Mouse (Mus musculus) T-helper 1 cell (primary cell): ENCODE data around the gene Atp6v1b1.

Experiments used
- in situ Hi-C: fragments of 300-600 bp; cut with MboI, MseI; formaldehyde crosslinking; loops from one replicate; pipeline ENCODE4 v1.15.1; 2025; ENCODE audit warnings: high pct_unique_total_duplicates

Gene Atp6v1b1

DNA sequence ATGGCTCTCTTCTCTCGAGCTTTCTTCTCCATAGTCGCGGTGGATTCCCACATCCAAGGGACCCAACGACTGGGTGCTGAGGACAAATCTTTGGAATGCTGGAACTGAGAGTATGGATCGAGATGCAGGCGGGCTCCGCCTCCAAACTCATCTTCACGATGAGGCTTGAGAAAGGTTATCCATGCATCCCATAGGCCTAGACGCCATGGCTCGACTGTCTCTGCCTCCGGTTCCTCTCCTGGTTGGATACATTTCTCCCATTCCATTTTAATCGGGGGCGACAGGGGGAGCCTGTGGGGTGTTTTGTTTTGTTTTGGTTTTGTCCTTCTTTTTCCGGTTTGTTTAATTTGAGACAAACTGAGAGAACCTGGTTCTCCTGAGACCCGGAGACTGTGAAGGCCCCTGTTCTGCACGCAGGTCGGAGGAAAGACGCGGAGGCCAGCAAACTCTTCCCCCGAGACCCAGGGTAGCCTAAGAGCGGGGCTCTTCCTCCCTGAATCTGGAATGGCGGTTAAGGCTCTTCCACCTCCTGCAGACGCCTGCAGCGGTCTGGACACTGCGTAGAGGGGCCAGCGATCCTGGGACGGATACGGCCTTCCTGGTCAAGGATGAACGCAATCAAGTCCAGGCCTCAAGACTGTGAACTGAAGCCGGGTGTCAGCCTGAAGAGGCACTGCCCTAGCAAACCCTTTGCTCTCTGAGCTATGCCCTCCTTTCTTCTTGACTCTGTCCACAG, 27.2 kb upstream of the Atp6v1b1 start:
- in situ Hi-C loops, result no loop called here

- in situ Hi-C loops, result no loop called here
Measured at GRCm38 (mm10) chr6:83717026-83717425, 25.8 kb upstream of the Atp6v1b1 start.

- in situ Hi-C loops, result no loop called here
Measured at GRCm38 (mm10) chr6:83722526-83722925, 20.3 kb upstream of the Atp6v1b1 start.

DNA sequence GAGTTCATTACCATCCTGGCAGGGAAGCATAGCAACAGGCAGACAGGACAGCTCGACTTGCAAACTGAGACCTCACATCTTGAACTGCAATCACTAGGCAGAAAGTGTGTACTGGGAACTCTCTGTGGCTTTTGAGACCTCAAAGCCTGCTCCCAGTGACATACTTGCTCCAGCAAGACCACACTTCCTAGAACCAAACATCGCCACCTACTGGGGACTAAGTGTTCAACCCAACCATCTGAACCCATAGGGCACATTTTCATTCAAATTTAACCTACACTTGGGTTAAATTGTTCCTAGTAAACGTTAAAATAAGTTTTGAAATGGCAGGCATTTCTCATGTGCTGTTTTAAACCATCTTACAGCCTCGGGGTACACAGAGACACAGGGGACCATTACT, 15.6 kb upstream of the Atp6v1b1 start:
- in situ Hi-C loops, result no loop called here

DNA sequence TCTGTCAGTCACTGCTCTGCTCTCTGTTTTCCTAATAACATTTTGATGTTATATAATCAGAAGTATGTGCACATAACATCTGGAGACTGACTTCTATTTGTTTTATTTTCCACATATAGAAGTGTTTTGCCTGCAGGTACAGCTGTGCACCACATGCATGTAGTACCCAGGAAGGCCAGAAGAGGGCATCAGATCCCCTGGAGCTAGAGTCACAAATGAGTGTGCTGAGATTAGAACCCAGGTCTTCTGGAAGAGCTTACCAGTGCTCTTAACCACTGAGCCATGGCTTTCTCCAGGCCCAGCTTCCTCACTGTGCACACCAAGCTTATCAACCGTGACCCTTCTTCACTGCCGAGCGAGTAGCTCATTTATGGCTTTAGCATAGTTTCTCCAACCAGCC, 14.3 kb upstream of the Atp6v1b1 start:
- in situ Hi-C loops, result no loop called here

DNA sequence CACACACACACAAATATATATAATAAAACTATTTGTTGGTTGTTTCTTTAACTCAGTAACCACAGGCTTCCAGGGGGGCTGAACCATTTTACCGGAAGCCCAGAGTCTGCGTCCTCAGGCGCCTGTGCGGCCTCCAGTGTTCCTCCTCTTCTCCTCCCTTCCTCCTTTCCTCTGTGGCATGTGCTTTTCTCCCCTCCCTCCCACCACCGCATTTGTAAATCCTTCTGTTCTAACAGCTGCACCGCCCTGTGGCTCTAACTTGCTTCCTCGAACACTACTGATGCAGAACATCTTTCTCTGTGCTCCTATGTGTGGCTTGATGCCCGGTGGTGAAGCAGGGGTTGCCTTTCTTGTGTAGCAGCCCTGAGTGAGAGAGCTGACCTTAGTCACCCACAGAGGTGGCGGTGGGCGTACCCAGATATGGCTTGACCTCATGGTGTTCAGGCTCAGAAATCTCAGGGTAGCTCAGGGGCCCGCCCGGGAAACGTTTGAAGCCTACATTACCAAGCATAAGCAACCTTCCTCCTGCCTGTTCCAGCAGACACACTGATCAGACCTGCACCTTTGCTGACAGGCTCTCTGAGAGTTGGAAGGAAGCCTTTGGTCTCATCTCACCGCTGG, 13.3 kb upstream of the Atp6v1b1 start:
- in situ Hi-C loops, result no loop called here

GRCm38 (mm10) chr6:83731128-83731527, 11.7 kb upstream of the Atp6v1b1 start:
- in situ Hi-C loops, result loop anchor here (5.0 kb wide), 1 partner anchor 34 kb away; no protein-coding TSS in a partner anchor

DNA sequence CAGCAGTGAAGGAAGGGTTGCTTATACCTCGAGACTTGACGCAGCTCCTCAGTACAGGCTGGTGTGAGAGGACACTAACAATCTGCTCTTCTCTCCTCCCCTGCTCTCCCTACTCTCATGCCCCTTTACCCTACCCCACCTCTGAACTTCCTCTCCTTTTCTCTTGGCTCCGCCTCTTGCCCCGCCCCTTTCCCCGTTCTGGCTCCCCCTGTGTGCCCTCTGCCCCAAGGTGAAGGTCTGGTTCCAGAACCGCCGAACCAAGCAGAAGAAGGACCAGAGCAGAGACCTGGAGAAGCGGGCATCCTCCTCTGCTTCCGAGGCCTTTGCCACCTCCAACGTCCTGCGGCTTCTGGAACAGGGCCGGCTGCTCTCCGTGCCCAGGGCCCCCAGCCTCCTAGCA, 5.5 kb upstream of the Atp6v1b1 start:
- in situ Hi-C loops, result no loop called here

- in situ Hi-C loops, result no loop called here
Measured at GRCm38 (mm10) chr6:83738596-83738995, 4.2 kb upstream of the Atp6v1b1 start.

GRCm38 (mm10) chr6:83743212-83743611, 422 bp downstream of the Atp6v1b1 start:
- in situ Hi-C loops, result no loop called here

- in situ Hi-C loops, result no loop called here
Measured at GRCm38 (mm10) chr6:83744126-83744525, 1.3 kb downstream of the Atp6v1b1 start.

DNA sequence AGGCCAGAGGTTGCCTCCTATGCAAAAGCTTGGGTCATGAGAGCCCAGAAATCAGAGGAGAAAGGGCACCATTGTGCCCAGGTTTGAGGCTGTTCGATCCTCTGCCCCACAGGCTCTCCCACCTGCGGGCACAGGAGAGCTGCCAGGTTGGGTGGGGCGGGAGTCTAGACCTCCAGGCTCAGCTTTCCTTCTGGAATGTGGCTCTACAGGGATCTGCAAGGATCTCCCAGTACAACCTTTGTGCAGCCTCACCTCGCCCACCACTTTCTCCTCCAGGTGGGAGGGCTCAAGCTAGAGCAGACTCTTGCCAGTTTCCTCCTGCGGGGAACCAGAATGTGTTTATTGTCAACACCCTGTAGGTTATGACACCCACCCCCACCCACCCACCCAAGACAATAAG, 1.8 kb downstream of the Atp6v1b1 start:
- in situ Hi-C loops, result no loop called here

GRCm38 (mm10) chr6:83745466-83745865, 2.7 kb downstream of the Atp6v1b1 start:
- in situ Hi-C loops, result no loop called here

GRCm38 (mm10) chr6:83749286-83749685, 6.5 kb downstream of the Atp6v1b1 start:
- in situ Hi-C loops, result no loop called here

DNA sequence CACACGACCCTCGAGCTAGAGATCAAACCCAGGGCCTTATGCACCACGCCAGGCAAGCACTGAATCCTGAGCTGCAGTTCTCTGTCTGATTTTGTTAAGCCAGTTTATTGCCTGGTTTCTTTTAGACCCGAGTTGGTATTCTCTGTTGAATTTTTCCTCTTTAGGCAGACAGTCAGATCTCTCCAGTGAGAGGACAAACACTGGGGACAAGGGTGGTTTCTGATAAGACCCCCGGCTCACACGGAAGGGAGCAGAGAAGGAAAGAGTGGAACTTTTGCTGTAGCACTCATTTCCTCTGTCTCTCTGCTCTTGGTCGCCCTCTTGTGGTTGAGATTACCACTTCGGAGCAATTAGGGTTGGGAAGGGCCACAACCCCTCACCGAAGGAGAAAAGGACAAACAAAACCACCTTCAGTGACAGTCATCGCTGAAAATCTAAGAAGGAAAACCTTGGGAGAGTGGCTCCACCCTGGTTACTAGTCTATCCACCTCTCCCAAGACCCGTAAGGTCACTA, 7.4 kb downstream of the Atp6v1b1 start:
- in situ Hi-C loops, result loop anchor here (5.0 kb wide), 1 partner anchor 63 kb away; no protein-coding TSS in a partner anchor

GRCm38 (mm10) chr6:83756051-83756450, 13.3 kb downstream of the Atp6v1b1 start:
- in situ Hi-C loops, result no loop called here

DNA sequence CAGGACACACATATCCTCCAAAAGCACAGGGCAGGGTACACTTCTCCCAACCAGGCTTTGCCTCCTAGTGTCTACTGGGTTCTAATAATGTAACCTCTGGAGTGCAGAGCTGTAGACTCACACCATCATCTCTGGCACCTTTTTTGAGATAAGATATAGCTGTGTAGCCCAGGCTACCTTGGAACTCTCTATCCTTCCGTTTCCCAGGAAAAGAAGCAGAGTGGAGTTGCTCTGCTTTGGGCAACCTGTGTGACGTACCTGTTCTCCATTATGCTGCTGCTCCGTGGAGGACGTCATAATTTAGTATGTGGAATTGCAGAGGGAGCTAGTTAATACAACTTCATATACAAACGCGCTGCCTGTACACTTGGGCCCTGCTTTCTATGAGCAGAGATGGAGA, 19.6 kb downstream of the Atp6v1b1 start, which contains the start of gene Ankrd53:
Gene Ankrd53 (plus strand): TSS at position 301 of the 400 bp plus-strand sequence.
- in situ Hi-C loops, result no loop called here

- in situ Hi-C loops, result no loop called here
Measured at GRCm38 (mm10) chr6:83762880-83763431, 20.2 kb downstream of the Atp6v1b1 start.

GRCm38 (mm10) chr6:83766982-83767381, 24.2 kb downstream of the Atp6v1b1 start:
- in situ Hi-C loops, result no loop called here

DNA sequence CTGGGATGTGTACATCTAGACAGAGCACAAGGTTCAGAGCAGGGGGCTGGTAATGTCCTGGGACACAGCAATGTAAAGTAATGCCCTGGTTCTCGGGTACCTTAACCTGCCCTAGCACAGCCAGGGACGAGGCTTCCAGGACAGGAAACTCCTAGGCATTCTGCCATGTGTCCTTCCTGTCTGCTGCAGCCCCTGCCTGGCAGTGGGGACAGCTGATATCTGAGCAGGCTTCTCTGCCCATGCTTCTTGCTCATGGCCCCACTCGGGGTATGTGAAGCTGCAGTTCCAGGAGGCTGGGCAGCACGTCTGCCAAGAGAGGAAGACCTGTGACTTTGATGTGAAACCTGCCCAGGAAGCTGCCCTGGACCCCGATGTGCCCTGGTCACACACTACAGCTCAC, 25.7 kb downstream of the Atp6v1b1 start:
- in situ Hi-C loops, result no loop called here

- in situ Hi-C loops, result no loop called here
Measured at GRCm38 (mm10) chr6:83774126-83774525, 31.3 kb downstream of the Atp6v1b1 start.

- in situ Hi-C loops, result no loop called here
Measured at GRCm38 (mm10) chr6:83774781-83775563, 32.2 kb downstream of the Atp6v1b1 start.
